Mouse (Mus musculus) adrenal gland, postnatal 25 days (tissue): ENCODE measurements around the gene Clic1. TPM values are rescaled to one million over a fixed set of nuclear protein-coding genes. Genes with fewer than 3 reads are reported as not detected.

Experiments used
- DNase-seq: peaks from one replicate; pipeline ENCODE4 v3.0.0; 2021; ENCODE audit warnings: mixed read lengths
- total RNA-seq: library from RNA; stranded (reverse); gene quantifications from 2 replicates; pipeline ENCODE4 v1.2.3, GENCODE M21; 2021

The Clic1 gene
- total RNA-seq, 1 experiment from 2014 or later = 90.5 TPM

DNA sequence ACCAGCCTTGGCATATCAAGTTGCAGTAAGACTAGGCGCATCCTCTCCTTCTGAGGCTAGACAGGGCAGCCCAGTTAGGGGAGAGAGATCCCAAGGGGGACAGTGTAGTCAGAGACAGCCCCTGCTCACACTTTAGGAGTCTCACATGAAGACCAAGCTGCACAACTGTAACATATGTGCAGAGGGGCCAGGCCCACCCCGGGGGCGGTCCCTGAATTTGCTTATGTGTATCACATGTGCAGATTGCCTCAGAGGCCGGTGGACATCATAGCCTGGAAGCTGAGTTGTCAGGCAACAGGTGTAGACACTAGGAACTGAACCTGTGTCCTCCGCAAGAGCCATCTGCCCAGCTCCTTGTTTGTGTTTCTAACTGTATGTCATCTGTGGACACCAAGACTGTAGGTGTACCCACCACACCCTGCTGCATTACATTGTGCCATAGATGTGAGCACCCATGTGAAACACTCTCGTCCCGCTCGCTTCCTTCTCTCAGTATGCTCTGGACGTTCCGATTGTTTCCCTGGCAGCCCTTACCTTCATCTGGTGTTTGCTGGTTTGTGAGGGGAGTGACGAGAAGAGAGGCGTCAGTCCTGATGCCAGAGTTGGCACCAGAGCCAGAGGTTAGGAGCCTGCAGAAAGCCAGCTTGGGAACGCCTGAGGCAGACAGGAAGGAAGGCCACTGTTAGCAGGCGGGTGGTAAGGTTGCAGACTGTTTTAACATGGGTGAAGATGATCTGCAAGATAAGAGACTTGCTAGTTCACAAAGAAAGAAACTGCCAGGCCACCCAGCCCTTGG is 42.8 kb downstream of the Clic1 start:
- no peak for DNase-seq

DNA sequence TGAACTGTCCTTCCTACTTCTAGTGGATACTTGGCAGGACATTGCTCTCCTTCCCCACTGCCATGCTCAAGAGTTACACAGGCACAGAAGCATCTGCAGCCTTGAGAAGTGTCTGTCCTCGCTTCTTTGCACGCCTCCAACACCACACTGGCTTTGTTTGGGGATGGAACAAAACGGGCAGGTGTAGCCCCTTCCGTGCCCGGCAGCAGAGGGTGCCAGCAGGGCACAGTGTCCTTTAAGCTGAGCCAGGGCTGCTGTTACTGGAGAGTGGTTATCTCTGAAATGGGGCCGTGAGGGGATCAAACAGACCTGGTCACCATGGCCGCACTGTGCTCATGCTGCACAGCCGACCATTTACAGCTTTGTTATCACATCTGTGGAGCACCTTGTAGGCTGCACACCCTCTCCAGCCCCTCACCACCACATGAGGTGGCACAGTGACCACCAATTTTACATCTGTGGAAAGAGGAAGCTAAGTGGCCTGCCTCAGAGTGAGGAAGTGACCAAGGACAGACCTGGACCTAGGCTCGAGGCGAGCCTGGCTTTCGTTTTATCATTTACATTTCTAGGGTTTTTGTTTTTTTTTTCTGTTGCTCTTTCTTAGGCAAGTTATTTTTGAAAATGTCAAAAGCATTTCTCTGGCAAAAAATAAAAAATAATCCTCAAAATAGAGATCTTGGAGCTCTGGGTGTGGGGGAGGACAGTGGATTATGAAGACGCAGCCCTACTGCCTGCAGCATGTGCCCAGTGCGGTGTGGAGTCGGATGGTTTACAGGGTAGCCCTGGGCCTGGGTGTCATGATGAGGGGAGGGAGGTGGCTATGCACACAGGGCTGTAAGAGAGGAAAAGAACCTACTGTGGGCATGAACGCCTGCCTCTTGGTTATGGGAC is 45.0 kb downstream of the Clic1 start:
- no peak for DNase-seq

DNA sequence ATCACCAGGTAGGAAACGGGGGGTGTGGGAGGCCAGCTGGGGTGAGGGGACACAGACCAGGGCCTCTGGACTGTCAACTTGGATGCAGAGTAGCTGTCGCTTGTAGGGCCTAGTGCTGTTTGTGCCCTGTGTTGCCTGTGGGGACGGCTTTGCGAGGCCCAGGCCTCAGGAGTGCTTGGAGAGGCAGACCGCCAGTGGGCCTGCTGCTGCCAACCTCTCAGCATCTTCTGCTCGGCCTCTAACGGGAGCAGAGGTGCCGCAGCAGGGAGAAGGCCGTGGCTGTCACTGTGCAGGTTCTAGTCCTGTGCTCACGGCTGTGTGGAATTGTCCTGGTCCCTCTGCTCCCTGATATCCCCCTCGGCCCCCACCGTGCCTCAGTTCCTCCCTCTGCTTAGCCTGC is 46.8 kb downstream of the Clic1 start:
- no peak for DNase-seq

DNA sequence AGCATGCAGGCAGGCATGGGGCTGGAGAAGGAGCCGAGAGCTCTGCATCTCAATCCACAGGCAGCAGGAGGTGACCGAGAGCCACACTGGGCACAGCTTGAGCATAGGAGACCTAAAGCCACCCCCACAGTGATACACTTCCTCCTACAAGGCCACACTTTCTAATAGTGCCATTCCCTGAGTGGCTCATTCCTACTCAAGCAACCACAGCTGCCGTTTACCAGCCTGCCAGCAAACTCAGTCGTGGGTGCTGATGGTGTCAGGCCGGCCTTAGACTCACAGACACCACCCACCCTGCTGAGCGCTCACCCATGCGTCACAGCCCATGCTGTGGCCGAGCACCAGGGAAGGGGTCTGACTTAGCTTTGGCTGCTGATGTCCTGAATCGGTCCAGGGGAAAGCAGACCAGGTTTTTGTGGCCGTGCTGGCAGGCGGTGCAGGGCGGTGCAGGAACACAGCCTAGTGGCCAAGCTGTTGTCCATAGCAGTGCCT is 47.4 kb downstream of the Clic1 start:
- no peak for DNase-seq

GRCm38 (mm10) chr17:35100196-35100765 is 50.5 kb downstream of the Clic1 start:
- no peak for DNase-seq

DNA sequence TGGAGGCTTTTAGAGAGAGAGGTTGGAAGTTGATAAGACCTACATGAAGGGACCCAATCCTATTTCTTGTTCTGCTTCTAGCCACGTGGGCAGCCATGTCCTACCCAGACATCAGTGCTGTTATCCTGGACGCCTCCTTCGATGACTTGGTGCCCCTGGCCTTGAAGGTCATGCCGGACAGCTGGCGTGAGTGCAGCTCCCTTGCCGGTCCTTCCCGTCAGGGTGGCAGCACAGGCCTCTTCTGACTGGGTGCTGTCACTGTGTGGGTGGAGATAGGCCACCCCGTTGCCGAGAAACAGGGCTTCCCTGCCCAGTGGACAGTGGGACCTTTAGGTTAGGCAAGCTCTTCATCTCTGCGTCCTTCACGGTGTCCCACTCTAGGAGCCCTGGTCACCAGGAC is 51.4 kb downstream of the Clic1 start:
- DNase-seq = peak; percentile 30

- DNase-seq = no peak
Measured at GRCm38 (mm10) chr17:35102299-35102698, 52.5 kb downstream of the Clic1 start.

- no peak for DNase-seq
Measured at GRCm38 (mm10) chr17:35103221-35103690, 53.5 kb downstream of the Clic1 start.

DNA sequence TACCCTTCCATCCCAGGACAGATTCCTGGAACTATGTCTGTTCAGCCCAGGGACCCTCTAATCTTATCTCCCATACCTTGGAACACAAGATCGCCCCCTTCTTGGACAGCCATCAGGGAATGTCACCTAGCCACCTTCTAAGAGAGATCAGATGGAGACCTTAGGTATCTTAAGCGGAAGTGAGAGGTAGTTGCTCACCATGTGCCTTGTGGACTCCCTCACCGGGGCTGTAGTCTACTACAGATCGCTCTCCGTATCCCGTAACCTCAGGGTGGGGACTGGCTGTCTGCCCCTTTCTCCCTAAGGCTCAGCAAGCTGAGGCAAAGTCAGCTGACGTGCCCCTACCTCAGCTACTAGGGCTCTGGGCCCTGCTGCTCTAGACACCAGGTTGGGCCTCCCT is 54.3 kb downstream of the Clic1 start:
- DNase-seq = no peak

GRCm38 (mm10) chr17:35104754-35105153 is 55.0 kb downstream of the Clic1 start:
- no peak for DNase-seq

DNA sequence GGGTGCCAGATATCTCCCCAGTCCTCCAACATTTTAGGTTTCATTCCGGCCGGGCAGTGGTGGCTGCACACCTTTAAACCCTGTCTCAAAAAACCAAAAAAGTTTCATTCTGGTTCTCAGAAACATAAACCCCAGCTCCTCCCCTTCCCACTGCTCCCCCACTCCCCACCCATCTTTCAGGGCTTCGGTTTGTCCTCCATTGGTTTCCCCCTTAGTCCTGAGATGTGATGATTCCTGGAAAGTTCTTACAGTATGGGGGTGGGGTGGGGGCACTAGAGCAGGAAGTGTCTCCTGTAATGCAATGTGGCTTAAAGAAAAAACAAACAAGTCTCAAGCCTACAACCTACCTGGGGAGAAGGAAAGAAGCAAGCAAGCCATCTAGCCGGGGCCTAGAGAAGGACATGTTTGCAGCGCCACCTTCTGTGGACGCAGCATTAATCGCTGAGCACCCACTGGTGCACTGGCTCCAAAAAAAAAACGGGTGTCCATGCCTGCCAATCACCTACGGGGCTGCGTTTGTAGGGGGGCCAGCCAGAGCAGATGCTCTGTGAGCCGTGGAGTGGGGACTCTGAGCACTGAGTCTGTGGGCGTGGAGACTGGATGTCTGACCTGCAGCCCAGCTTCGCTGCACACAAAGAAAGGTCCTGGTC is 56.1 kb downstream of the Clic1 start:
- no peak for DNase-seq

GRCm38 (mm10) chr17:35106522-35106921 is 56.8 kb downstream of the Clic1 start:
- no peak for DNase-seq

DNA sequence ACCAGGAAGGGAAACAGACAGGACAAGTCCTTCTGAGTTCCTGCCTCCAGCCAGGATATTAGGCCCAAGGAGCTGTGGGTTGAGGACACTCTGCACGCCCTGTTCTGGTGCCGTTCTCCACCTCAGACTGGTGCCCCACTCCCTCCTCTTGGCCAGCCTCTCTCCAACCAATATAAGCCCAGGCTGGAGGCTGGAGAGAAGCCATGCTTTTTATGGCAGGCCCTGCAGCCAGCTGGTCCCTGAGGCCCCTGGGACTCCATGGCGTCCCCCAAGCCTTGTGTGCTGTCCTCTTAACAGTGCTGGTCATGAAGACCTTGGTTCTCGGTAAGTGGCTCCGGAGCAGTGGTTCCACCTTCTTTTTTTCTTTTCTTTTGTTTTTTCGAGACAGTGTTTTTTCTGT is 58.3 kb downstream of the Clic1 start, which contains the start of gene Ly6g5c:
Gene Ly6g5c (plus strand): TSS at position 183 of the 400 bp plus-strand sequence.
- DNase-seq = no peak

Other genes starting within 250 kb of the Clic1 start
- gene Cyp21a1, start 245.4 kb upstream of the Clic1 start, total RNA-seq = 6,026 and 7,512 TPM in 2 replicates
- gene Stk19, start 213.0 kb upstream of the Clic1 start, total RNA-seq = 45.1 and 45.5 TPM in 2 replicates
- 54.8 and 65.0 TPM in 2 replicates for gene Dxo, start 212.9 kb upstream of the Clic1 start, total RNA-seq
- gene Skiv2l, start 199.8 kb upstream of the Clic1 start, total RNA-seq = 69.2 and 79.3 TPM in 2 replicates
- gene Nelfe, start 199.6 kb upstream of the Clic1 start, total RNA-seq = 57.9 and 61.6 TPM in 2 replicates
- 6.5 and 18.6 TPM in 2 replicates for gene Cfb, start 187.4 kb upstream of the Clic1 start, total RNA-seq
- 15.0 and 22.5 TPM in 2 replicates for gene Zbtb12, start 170.5 kb upstream of the Clic1 start, total RNA-seq
- not detected in 2 replicates for gene Gm20547, start 167.9 kb upstream of the Clic1 start, total RNA-seq
- gene C2, start 151.7 kb upstream of the Clic1 start, total RNA-seq = 71.7 and 86.4 TPM in 2 replicates
- gene Ehmt2, start 151.5 kb upstream of the Clic1 start, total RNA-seq = 158 and 186 TPM in 2 replicates
- gene Slc44a4, start 135.5 kb upstream of the Clic1 start, total RNA-seq = 1.7 and 2.4 TPM in 2 replicates
- gene Neu1, start 118.7 kb upstream of the Clic1 start, total RNA-seq = 26.1 and 27.6 TPM in 2 replicates
- gene Hspa1b, start 90.7 kb upstream of the Clic1 start, total RNA-seq = 29.0 and 79.3 TPM in 2 replicates
- not detected in 2 replicates for gene Gm20481, start 80.1 kb upstream of the Clic1 start, total RNA-seq
- gene Hspa1a, start 77.8 kb upstream of the Clic1 start, total RNA-seq = 18.9 and 33.6 TPM in 2 replicates
- gene Hspa1l, start 77.3 kb upstream of the Clic1 start, total RNA-seq = 0.27 TPM in 1 of 2 replicates, not detected in the other
- gene Lsm2, start 68.1 kb upstream of the Clic1 start, total RNA-seq = 39.6 and 51.2 TPM in 2 replicates
- gene Vars, start 49.0 kb upstream of the Clic1 start, total RNA-seq = 62.4 and 64.8 TPM in 2 replicates
- gene Vwa7, start 33.4 kb upstream of the Clic1 start, total RNA-seq = 0.57 and 0.97 TPM in 2 replicates
- gene Sapcd1, start 21.9 kb upstream of the Clic1 start, total RNA-seq = 0.61 TPM in 1 of 2 replicates, not detected in the other
- gene Msh5, start 3.2 kb upstream of the Clic1 start, total RNA-seq = 1.3 and 1.6 TPM in 2 replicates
- 14.2 and 17.8 TPM in 2 replicates for gene Ddah2, start 9.1 kb downstream of the Clic1 start, total RNA-seq
- gene Ly6g6c, start 15.4 kb downstream of the Clic1 start, total RNA-seq = not detected in 2 replicates
- gene Mpig6b, start 16.2 kb downstream of the Clic1 start, total RNA-seq = 0.24 TPM in 1 of 2 replicates, not detected in the other
- gene Ly6g6e, start 26.9 kb downstream of the Clic1 start, total RNA-seq = not detected in 2 replicates
- gene Ly6g6d, start 28.1 kb downstream of the Clic1 start, total RNA-seq = 1.5 and 2.0 TPM in 2 replicates
- gene Ly6g6f, start 35.6 kb downstream of the Clic1 start, total RNA-seq = not detected in 2 replicates
- gene Abhd16a, start 39.3 kb downstream of the Clic1 start, total RNA-seq = 67.1 and 84.9 TPM in 2 replicates
- gene Ly6g5c, start 58.3 kb downstream of the Clic1 start, total RNA-seq = not detected in 2 replicates
- gene Ly6g5b, start 65.5 kb downstream of the Clic1 start, total RNA-seq = 0.30 and 0.81 TPM in 2 replicates
- gene Gpank1, start 71.5 kb downstream of the Clic1 start, total RNA-seq = 19.0 and 19.4 TPM in 2 replicates
- gene Csnk2b, start 72.1 kb downstream of the Clic1 start, total RNA-seq = 201 and 272 TPM in 2 replicates
- gene D17H6S53E, start 76.4 kb downstream of the Clic1 start, total RNA-seq = 23.0 and 29.7 TPM in 2 replicates
- gene Apom, start 82.1 kb downstream of the Clic1 start, total RNA-seq = 2.9 TPM in 1 of 2 replicates, not detected in the other
- 403 and 461 TPM in 2 replicates for gene Bag6, start 85.2 kb downstream of the Clic1 start, total RNA-seq
- 268 and 310 TPM in 2 replicates for gene Prrc2a, start 114.9 kb downstream of the Clic1 start, total RNA-seq
- gene Aif1, start 126.1 kb downstream of the Clic1 start, total RNA-seq = 2.3 and 3.0 TPM in 2 replicates
- 5.2 TPM in 1 of 2 replicates, not detected in the other for gene Lst1, start 138.5 kb downstream of the Clic1 start, total RNA-seq
- 2.8 and 8.5 TPM in 2 replicates for gene Ltb, start 144.5 kb downstream of the Clic1 start, total RNA-seq
- gene Tnf, start 152.0 kb downstream of the Clic1 start, total RNA-seq = 0.58 and 0.76 TPM in 2 replicates
- gene Lta, start 155.4 kb downstream of the Clic1 start, total RNA-seq = 0.30 TPM in 1 of 2 replicates, not detected in the other
- gene Gm16181, start 170.9 kb downstream of the Clic1 start, total RNA-seq = not detected in 2 replicates
- 8.0 and 8.4 TPM in 2 replicates for gene Atp6v1g2, start 183.7 kb downstream of the Clic1 start, total RNA-seq
- 18.3 and 24.1 TPM in 2 replicates for gene Nfkbil1, start 185.8 kb downstream of the Clic1 start, total RNA-seq
- gene Ddx39b, start 191.8 kb downstream of the Clic1 start, total RNA-seq = 237 and 249 TPM in 2 replicates
- 86.1 and 109 TPM in 2 replicates for gene H2-D1, start 212.8 kb downstream of the Clic1 start, total RNA-seq